Comparison of ENCODE assay signal across 13 mouse cellular contexts in the genomic region with DNA sequence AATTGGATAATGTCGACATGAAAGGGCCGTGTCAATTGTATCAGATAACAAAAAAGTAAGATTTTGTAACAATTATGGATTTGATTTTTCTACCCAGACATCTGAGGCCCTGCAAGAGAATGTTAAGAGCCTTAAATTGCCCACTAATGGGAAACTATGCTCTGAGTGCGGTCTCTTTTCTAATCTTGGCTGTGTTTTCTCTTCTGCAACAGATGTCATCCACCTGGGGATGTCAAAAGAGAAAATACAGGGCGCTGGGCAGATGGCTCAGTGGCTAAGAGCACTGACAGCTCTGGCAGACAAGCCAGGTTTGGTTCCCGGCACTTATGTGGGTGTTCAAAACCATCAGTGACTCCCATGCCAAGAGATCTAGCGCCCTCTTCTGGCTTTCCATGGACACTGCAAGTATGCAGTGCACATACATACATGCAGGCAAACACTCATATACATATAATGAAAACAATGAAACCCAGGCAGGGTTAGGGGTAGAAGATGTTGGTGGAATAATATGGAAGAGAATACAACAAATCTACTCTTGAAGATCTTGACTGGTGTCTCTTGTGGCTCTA. TPM values are rescaled to one million over a fixed set of nuclear protein-coding genes. Genes with fewer than 3 reads are reported as not detected.
DNase-seq lines count a peak whose midpoint lies in the region; ATAC-seq and TF ChIP-seq lines count a peak whose summit lies in the region.
"Had no signal": no experiment of that assay in that cellular context is flagged by ENCODE, and none has a peak within 500 bp of the region (broad histone marks: within the 10 kb centered on the region; RNA-seq: fewer than 3 reads in every experiment).

No protein-coding gene starts in this region.

- no peaks in the 10 kb centered on the region for H3K36me3 ChIP-seq in heart, embryonic 14.5 days (ENCODE audit: control insufficient read depth, insufficient read depth, low read length)
- H3K36me3 ChIP-seq in lung, postnatal 0 days (ENCODE audit: insufficient read depth, low read length), result no peaks in the 10 kb centered on the region
- no peaks in the 10 kb centered on the region for H3K36me3 ChIP-seq in liver, postnatal 0 days (replicated peaks; ENCODE audit: insufficient read depth, low read length)
- H3K36me3 ChIP-seq: liver, embryonic 15.5 days had no signal

- DNase-seq in heart, adult 18-20 months, result no peak
- DNase-seq in lung, postnatal 0 days (ENCODE audit: low spot score), result no peak
- DNase-seq in lung, postnatal 4 days, result no peak
- DNase-seq in R1 (ENCODE audit: low read depth, low spot score), result peak; percentile 70
- DNase-seq in liver, postnatal 0 days, result no peak
- DNase-seq: gastrocnemius, postnatal 14 days had no signal

- no peaks in the 10 kb centered on the region for H3K27me3 ChIP-seq in heart, embryonic 14.5 days (ENCODE audit: control insufficient read depth, insufficient read depth, low read length)
- no peaks in the 10 kb centered on the region for H3K27me3 ChIP-seq in lung, postnatal 0 days (replicated peaks; ENCODE audit: insufficient read depth, low read length)
- no peaks in the 10 kb centered on the region for H3K27me3 ChIP-seq in liver, postnatal 0 days (ENCODE audit: insufficient read depth, low read length)
- H3K27me3 ChIP-seq: forebrain, embryonic 13.5 days; liver, embryonic 15.5 days had no signal

- TF ChIP-seq EP300 in lung, postnatal 0 days (IDR thresholded peaks at IDR 0.05), result no peak
- TF ChIP-seq EP300 in liver, postnatal 0 days (IDR thresholded peaks at IDR 0.05; ENCODE audit: low read depth), result no peak

- no peak for ATAC-seq in heart, embryonic 14.5 days (ENCODE audit: insufficient number of reproducible peaks, insufficient read depth, low FRiP score, low read depth)
- ATAC-seq in lung, postnatal 0 days, result no peak
- ATAC-seq in liver, postnatal 0 days, result no peak
- no peak for ATAC-seq in inflammation-experienced regulatory T-cells, adult 6 months
- no peak for ATAC-seq in granulocyte monocyte progenitor cell, adult 5-6 weeks (replicated peaks; ENCODE audit: poor library complexity, severe bottlenecking)
- ATAC-seq: forebrain, embryonic 13.5 days had no signal

- H3K4me2 ChIP-seq in heart, embryonic 14.5 days (ENCODE audit: low read length), result 0 out of 2 replicates have a peak overlapping the region, but pooled peaks have one; percentile 43
- peak overlapping the region; percentile 38; the same call in 1 of the 2 replicates for H3K4me2 ChIP-seq in lung, postnatal 0 days (replicated peaks; ENCODE audit: low read depth, low read length)
- H3K4me2 ChIP-seq in liver, postnatal 0 days (ENCODE audit: low read depth, low read length), result no peak overlapping the region
- H3K4me2 ChIP-seq: forebrain, embryonic 13.5 days; liver, embryonic 15.5 days had no signal

- peaks cover 16 to 18% of the 10 kb centered on the region in 2 experiments for H3K4me1 ChIP-seq in heart, embryonic 14.5 days (ENCODE audit: control insufficient read depth in 2 of 2, insufficient read depth in 2 of 2, low read length in 2 of 2)
- no peaks in the 10 kb centered on the region; the same call in 1 of the 2 replicates for H3K4me1 ChIP-seq in lung, postnatal 0 days (ENCODE audit: insufficient read depth, low read depth, low read length)
- H3K4me1 ChIP-seq in liver, postnatal 0 days (ENCODE audit: insufficient read depth), result no peaks in the 10 kb centered on the region
- H3K4me1 ChIP-seq: forebrain, embryonic 13.5 days had no signal

- peaks cover 6% of the 10 kb centered on the region; the same call in 1 of the 2 replicates for H3K9me3 ChIP-seq in heart, embryonic 14.5 days (ENCODE audit: control insufficient read depth, low read length)
- no peaks in the 10 kb centered on the region for H3K9me3 ChIP-seq in lung, postnatal 0 days (ENCODE audit: low read length)
- no peaks in the 10 kb centered on the region for H3K9me3 ChIP-seq in liver, postnatal 0 days (ENCODE audit: low read length)
- H3K9me3 ChIP-seq: forebrain, embryonic 13.5 days; liver, embryonic 15.5 days had no signal

- peak overlapping the region in 1 of 2 experiments; percentile 57; a peak in 1 of 4 replicates for H3K27ac ChIP-seq in heart, embryonic 14.5 days (replicated peaks in 1 of 2; ENCODE audit: control insufficient read depth in 1 of 2, insufficient read depth in 1 of 2, low read depth in 2 of 2, low read length in 2 of 2)
- peak overlapping the region; percentile 34; the same call in 1 of the 2 replicates for H3K27ac ChIP-seq in lung, postnatal 0 days (ENCODE audit: low read length)
- no peak overlapping the region for H3K27ac ChIP-seq in liver, postnatal 0 days (ENCODE audit: low read depth)
- H3K27ac ChIP-seq: forebrain, embryonic 13.5 days; liver, embryonic 15.5 days had no signal

- TF ChIP-seq CTCF in lung, postnatal 0 days (IDR thresholded peaks at IDR 0.05), result peak; percentile 50
- TF ChIP-seq CTCF in liver, postnatal 0 days (IDR thresholded peaks at IDR 0.05; ENCODE audit: low read depth), result peak; percentile 18; the same call in 1 of the 2 replicates

- no peak overlapping the region for H3K9ac ChIP-seq in heart, embryonic 14.5 days (ENCODE audit: low read length)
- no peak overlapping the region for H3K9ac ChIP-seq in lung, postnatal 0 days (replicated peaks; ENCODE audit: low read depth)
- no peak overlapping the region for H3K9ac ChIP-seq in liver, postnatal 0 days (replicated peaks)
- H3K9ac ChIP-seq: forebrain, embryonic 13.5 days; liver, embryonic 15.5 days had no signal

- WGBS in heart, embryonic 14.5 days, result 51% methylated on average over 6 of the region's 6 CpGs
- 24% methylated on average over 6 of the region's 6 CpGs for WGBS in lung, postnatal 0 days
- WGBS in liver, postnatal 0 days (ENCODE audit: insufficient replicate concordance), result 51% methylated on average over 6 of the region's 6 CpGs

- no peak overlapping the region for H3K4me3 ChIP-seq in heart, embryonic 14.5 days (ENCODE audit: control insufficient read depth in 1 of 2, insufficient read depth in 1 of 2, low read depth in 1 of 2, low read length in 2 of 2)
- no peak overlapping the region for H3K4me3 ChIP-seq in lung, postnatal 0 days (ENCODE audit: low read depth, low read length)
- H3K4me3 ChIP-seq in liver, postnatal 0 days (ENCODE audit: low read depth, low read length), result no peak overlapping the region
- H3K4me3 ChIP-seq: forebrain, embryonic 13.5 days; liver, embryonic 15.5 days had no signal

RNA-seq across cellular contexts. Expression of a gene that starts 19.0 kb away (rescaled TPM):
- polyA plus RNA-seq in heart, embryonic 14.5 days (2014; fragmentation: Nextera tagmentation; extraction: Ambion mirVana), result 2.2 TPM in 2 replicates
- 10 to 100 TPM in 1 of 2 experiments, 1 to 10 TPM in 1; 8.8 to 10.5 TPM for total RNA-seq in heart, adult 18-20 months (2021)
- 2.0 and 2.3 TPM in 2 replicates for polyA plus RNA-seq in lung, postnatal 0 days (2015; fragmentation: Nextera tagmentation; extraction: Ambion mirVana)
- polyA plus RNA-seq in liver, postnatal 0 days (2015; fragmentation: Nextera tagmentation; extraction: Ambion mirVana), result 0.11 and 0.21 TPM in 2 replicates
- 1 to 10 TPM in 1 of 3 experiments, under 1 TPM in 1, not detected in 1; 0.49 to 1.6 TPM for polyA plus RNA-seq in inflammation-experienced regulatory T-cells, adult 6 months (2017; shearing (Covaris generic))
- total RNA-seq in granulocyte monocyte progenitor cell, adult 5-6 weeks (2014; fragmentation: Nextera tagmentation), result not detected in 2 replicates
- not detected in 2 replicates for total RNA-seq in granulocyte monocyte progenitor cell, adult 5-6 weeks (2017)
- total RNA-seq: monocyte, adult 5-6 weeks had no signal

RNA-seq across cellular contexts. Expression of a gene that starts 47.0 kb away (rescaled TPM):
- 0.46 and 0.71 TPM in 2 replicates for polyA plus RNA-seq in heart, embryonic 14.5 days (2014; fragmentation: Nextera tagmentation; extraction: Ambion mirVana)
- not detected for total RNA-seq in heart, adult 18-20 months (2021)
- polyA plus RNA-seq in lung, postnatal 0 days (2015; fragmentation: Nextera tagmentation; extraction: Ambion mirVana), result 3.0 and 4.9 TPM in 2 replicates
- polyA plus RNA-seq in liver, postnatal 0 days (2015; fragmentation: Nextera tagmentation; extraction: Ambion mirVana), result not detected in 2 replicates
- polyA plus RNA-seq in inflammation-experienced regulatory T-cells, adult 6 months (2017; shearing (Covaris generic)), result not detected
- total RNA-seq in granulocyte monocyte progenitor cell, adult 5-6 weeks (2014; fragmentation: Nextera tagmentation), result not detected in 2 replicates
- total RNA-seq in granulocyte monocyte progenitor cell, adult 5-6 weeks (2017), result 0.98 TPM in 1 of 2 replicates, not detected in the other
- total RNA-seq: adrenal gland, adult 18-20 months; monocyte, adult 5-6 weeks had no signal
- polyA plus RNA-seq: liver, embryonic 15.5 days had no signal
